Mouse (Mus musculus) hindbrain, embryonic 12.5 days (tissue): ENCODE data around the gene Snrnp35. TPM values are rescaled to one million over a fixed set of nuclear protein-coding genes. Genes with fewer than 3 reads are reported as not detected.

Experiments used
- ATAC-seq: fragments of 200-750 bp; cut with Nextera tagmentation; 2 replicates; pipeline ENCODE4 v1.8.0; 2017; ENCODE audit warnings: moderate TSS enrichment; ENCODE audit not compliant: low FRiP score
- H3K27ac ChIP-seq: fragments of 300-500 bp; sonication (generic); 2 replicates; pipeline ENCODE4 v1.5.1; 2016; ENCODE audit warnings: mild to moderate bottlenecking
- H3K27me3 ChIP-seq: fragments of 300-500 bp; sonication (generic); 2 replicates; pipeline ENCODE4 v1.6.1; 2016; ENCODE audit warnings: mild to moderate bottlenecking
- H3K36me3 ChIP-seq: fragments of 300-500 bp; sonication (generic); 2 replicates; pipeline ENCODE4 v1.6.1; 2016; ENCODE audit warnings: mild to moderate bottlenecking
- H3K4me1 ChIP-seq: fragments of 300-500 bp; sonication (generic); 2 replicates; pipeline ENCODE4 v1.6.1; 2016
- H3K4me2 ChIP-seq: fragments of 300-500 bp; sonication (generic); replicated peaks from 2 replicates; pipeline ENCODE4 v1.6.1; 2016; ENCODE audit warnings: mild to moderate bottlenecking
- H3K4me3 ChIP-seq: fragments of 300-500 bp; sonication (generic); 2 replicates; pipeline ENCODE4 v1.5.1; 2016; ENCODE audit warnings: mild to moderate bottlenecking
- H3K9ac ChIP-seq: fragments of 300-500 bp; sonication (generic); 2 replicates; pipeline ENCODE4 v1.6.1; 2016; ENCODE audit warnings: mild to moderate bottlenecking, moderate library complexity
- H3K9me3 ChIP-seq: fragments of 300-500 bp; sonication (generic); replicated peaks from 2 replicates; pipeline ENCODE4 v1.6.1; 2016; ENCODE audit warnings: mild to moderate bottlenecking
- WGBS: fragments of 180-500 bp; shearing (Covaris S2); methylation state at CpG from one replicate; pipeline ENCODE4 v1.1.7; 2016; 5-methylcytosine and 5-hydroxymethylcytosine counted together
- polyA plus RNA-seq: library from polyadenylated mRNA; unstranded; fragments of >200 nt; fragmentation: Nextera tagmentation; extraction: Ambion mirVana; gene quantifications from 2 replicates; pipeline ENCODE4 v1.2.1, GENCODE M21; 2016

Gene Snrnp35
- polyA plus RNA-seq = 23.8 and 27.2 TPM in 2 replicates

- Histone ChIP-seq H3K36me3 (peaks cover 6% of the 10 kb centered on the region; the same call in 1 of the 2 replicates), H3K27me3 (no peaks in the 10 kb centered on the region), H3K4me2 (peak within 1 kb of the TSS; percentile 66), H3K9me3 (no peaks in the 10 kb centered on the region), H3K4me1 (peaks cover 14% of the 10 kb centered on the region), H3K4me3 (peak within 1 kb of the TSS; percentile 52), H3K27ac (peak within 1 kb of the TSS; percentile 95), H3K9ac (peak within 1 kb of the TSS; percentile 89)
- peak; percentile 94 for ATAC-seq
- WGBS = under 1% methylated on average over 48 of the region's 48 CpGs
These were observed at the start of gene Snrnp35 for GRCm38 (mm10) chr5:124482966-124483654. TSS of gene Snrnp35 (plus strand) at chr5:124483134.

GRCm38 (mm10) chr5:124438229-124438628, 44.7 kb upstream of the Snrnp35 start:
- no peak for ATAC-seq
- no peak overlapping the region for H3K9ac ChIP-seq
- H3K36me3 ChIP-seq = no peaks in the 10 kb centered on the region
- H3K27me3 ChIP-seq = no peaks in the 10 kb centered on the region
- no peak overlapping the region for H3K27ac ChIP-seq
- H3K4me2 ChIP-seq = no peak overlapping the region
- no peak overlapping the region for H3K4me3 ChIP-seq
- H3K4me1 ChIP-seq = peaks cover 13% of the 10 kb centered on the region
- no peaks in the 10 kb centered on the region for H3K9me3 ChIP-seq
- WGBS = 87% methylated on average over 5 of the region's 5 CpGs

- no peak for ATAC-seq
- Histone ChIP-seq H3K27ac (no peak overlapping the region; the same call in 1 of the 2 replicates), H3K4me2 (peak overlapping the region; percentile 99), H3K9ac (no peak overlapping the region; the same call in 1 of the 2 replicates), H3K36me3 (no peaks in the 10 kb centered on the region), H3K9me3 (no peaks in the 10 kb centered on the region), H3K4me3 (no peak overlapping the region), H3K4me1 (peaks cover 13% of the 10 kb centered on the region), H3K27me3 (no peaks in the 10 kb centered on the region)
- 64% methylated on average over 5 of the region's 5 CpGs for WGBS
These were observed 44.2 kb upstream of the Snrnp35 start for GRCm38 (mm10) chr5:124438746-124439145.

- under 1% methylated on average over 34 of the region's 34 CpGs for WGBS
- Histone ChIP-seq H3K9me3 (no peaks in the 10 kb centered on the region), H3K36me3 (no peaks in the 10 kb centered on the region), H3K4me3 (peak within 1 kb of the TSS; percentile 76), H3K9ac (peak within 1 kb of the TSS; percentile 82), H3K4me2 (peak within 1 kb of the TSS; percentile 99), H3K4me1 (peaks cover 15% of the 10 kb centered on the region), H3K27me3 (no peaks in the 10 kb centered on the region), H3K27ac (peak within 1 kb of the TSS; percentile 87)
- peak; percentile 98 for ATAC-seq
These were observed 43.4 kb upstream of the Snrnp35 start, which contains the start of gene Kmt5a for GRCm38 (mm10) chr5:124439447-124440093. TSS of gene Kmt5a (plus strand) at chr5:124439930.

- Histone ChIP-seq H3K36me3 (no peaks in the 10 kb centered on the region), H3K27ac (peak overlapping the region; percentile 87), H3K9me3 (no peaks in the 10 kb centered on the region), H3K4me1 (peaks cover 21% of the 10 kb centered on the region), H3K9ac (peak overlapping the region; percentile 82), H3K27me3 (no peaks in the 10 kb centered on the region), H3K4me3 (peak overlapping the region; percentile 76), H3K4me2 (peak overlapping the region; percentile 99)
- no peak for ATAC-seq
- under 1% methylated on average over 30 of the region's 30 CpGs for whole genome bisulfite sequencing
These were observed 42.7 kb upstream of the Snrnp35 start for GRCm38 (mm10) chr5:124440094-124440701.

GRCm38 (mm10) chr5:124442628-124443027, 40.3 kb upstream of the Snrnp35 start:
- 90% methylated on average over 2 of the region's 2 CpGs for WGBS
- H3K36me3 ChIP-seq = peaks cover 5% of the 10 kb centered on the region

GRCm38 (mm10) chr5:124444208-124444607, 38.7 kb upstream of the Snrnp35 start:
- ATAC-seq = no peak

More at GRCm38 (mm10) chr5:124442628-124443027, 40.3 kb upstream of the Snrnp35 start:
- H3K27ac ChIP-seq = no peak overlapping the region
- no peak overlapping the region for H3K4me2 ChIP-seq
- H3K9me3 ChIP-seq = no peaks in the 10 kb centered on the region
- peaks cover 36% of the 10 kb centered on the region for H3K4me1 ChIP-seq
- no peak overlapping the region for H3K4me3 ChIP-seq
- no peak overlapping the region for H3K9ac ChIP-seq
- no peak for ATAC-seq
- H3K27me3 ChIP-seq = no peaks in the 10 kb centered on the region

GRCm38 (mm10) chr5:124444661-124445561, 38.0 kb upstream of the Snrnp35 start:
- ATAC-seq = peak; percentile 89

More at GRCm38 (mm10) chr5:124444208-124444607, 38.7 kb upstream of the Snrnp35 start:
- peaks cover 37% of the 10 kb centered on the region for H3K4me1 ChIP-seq
- peaks cover 19% of the 10 kb centered on the region for H3K36me3 ChIP-seq
- WGBS = 73% methylated on average over 3 of the region's 3 CpGs
- H3K4me3 ChIP-seq = no peak overlapping the region; the same call in 1 of the 2 replicates
- no peak overlapping the region for H3K27ac ChIP-seq
- H3K9ac ChIP-seq = no peak overlapping the region
- H3K9me3 ChIP-seq = no peaks in the 10 kb centered on the region
- peak overlapping the region; percentile 91; the same call in 1 of the 2 replicates for H3K4me2 ChIP-seq
- H3K27me3 ChIP-seq = no peaks in the 10 kb centered on the region

GRCm38 (mm10) chr5:124445621-124446293, 37.2 kb upstream of the Snrnp35 start:
- Histone ChIP-seq H3K4me1 (peaks cover 29% of the 10 kb centered on the region), H3K4me2 (peak overlapping the region; percentile 91), H3K9ac (peak overlapping the region; percentile 98), H3K27me3 (no peaks in the 10 kb centered on the region), H3K36me3 (peaks cover 33% of the 10 kb centered on the region), H3K27ac (peak overlapping the region; percentile 79), H3K4me3 (peak overlapping the region; percentile 97), H3K9me3 (no peaks in the 10 kb centered on the region)
- WGBS = under 1% methylated on average over 63 of the region's 77 CpGs
- peak; percentile 62 for ATAC-seq

More at GRCm38 (mm10) chr5:124444661-124445561, 38.0 kb upstream of the Snrnp35 start:
- Histone ChIP-seq H3K4me3 (peak overlapping the region; percentile 97), H3K9ac (peak overlapping the region; percentile 98), H3K27me3 (no peaks in the 10 kb centered on the region), H3K27ac (peak overlapping the region; percentile 79), H3K36me3 (peaks cover 25% of the 10 kb centered on the region), H3K4me2 (peak overlapping the region; percentile 91), H3K9me3 (no peaks in the 10 kb centered on the region), H3K4me1 (peaks cover 37% of the 10 kb centered on the region)
- 6% methylated on average over 66 of the region's 66 CpGs for WGBS

GRCm38 (mm10) chr5:124446301-124446881, 36.5 kb upstream of the Snrnp35 start:
- Histone ChIP-seq H3K36me3 (peaks cover 39% of the 10 kb centered on the region), H3K4me3 (peak overlapping the region; percentile 97), H3K27ac (no peak overlapping the region), H3K9me3 (no peaks in the 10 kb centered on the region), H3K4me2 (peak overlapping the region; percentile 91), H3K9ac (peak overlapping the region; percentile 98), H3K4me1 (peaks cover 26% of the 10 kb centered on the region), H3K27me3 (no peaks in the 10 kb centered on the region)
- ATAC-seq = 0 out of 2 replicates have a peak, but pooled peaks have one; percentile 5
- WGBS = 3% methylated on average over 15 of the region's 15 CpGs

- Histone ChIP-seq H3K4me2 (no peak overlapping the region), H3K4me1 (peaks cover 25% of the 10 kb centered on the region), H3K9me3 (no peaks in the 10 kb centered on the region), H3K9ac (no peak overlapping the region), H3K27ac (no peak overlapping the region), H3K27me3 (no peaks in the 10 kb centered on the region), H3K4me3 (no peak overlapping the region), H3K36me3 (peaks cover 67% of the 10 kb centered on the region)
- WGBS = 76% methylated on average over 6 of the region's 6 CpGs
- ATAC-seq = no peak
These were observed 33.4 kb upstream of the Snrnp35 start for GRCm38 (mm10) chr5:124449494-124449893.
